In the genomic region with DNA sequence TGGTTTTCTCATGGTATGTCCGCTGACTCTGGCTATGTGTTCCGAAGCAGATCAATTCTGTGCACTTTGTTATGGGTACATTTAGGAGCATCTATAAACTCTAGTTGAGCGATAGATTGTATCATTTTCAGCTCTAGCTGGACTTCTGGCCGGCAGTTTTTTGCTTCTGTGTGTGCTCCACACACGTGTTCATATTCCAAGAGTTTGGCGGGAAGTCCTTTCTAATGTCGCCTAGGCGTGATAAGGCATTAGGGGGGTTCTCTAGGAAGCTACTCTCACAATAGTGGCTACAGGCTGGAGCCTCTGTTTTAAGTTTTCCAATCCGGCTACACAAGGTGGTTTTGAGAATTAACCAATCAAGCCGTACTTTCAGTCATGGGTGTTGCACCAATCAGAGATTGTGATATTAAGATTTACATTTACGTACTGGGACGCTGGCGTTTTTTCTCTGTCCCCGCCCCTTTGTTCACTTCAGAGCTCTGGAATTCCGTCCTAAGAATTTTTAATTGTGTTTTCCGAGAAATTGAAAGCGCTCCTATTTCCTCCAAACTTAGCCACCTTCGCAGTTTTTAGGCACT, we compare ENCODE assay signal across 8 mouse cellular contexts. TPM values are rescaled to one million over a fixed set of nuclear protein-coding genes. Genes with fewer than 3 reads are reported as not detected.
A peak's percentile ranks its signal among the peaks of the same experiment; 100 is the strongest.
DNase-seq lines count a peak whose midpoint lies in the region; ATAC-seq lines count a peak whose summit lies in the region.

No protein-coding gene starts in this region.

- no peaks in the 10 kb centered on the region for H3K9me3 ChIP-seq in limb, embryonic 10.5 days (replicated peaks)
- H3K9me3 ChIP-seq in midbrain, embryonic 11.5 days (ENCODE audit: control insufficient read depth, low read length) = no peaks in the 10 kb centered on the region

- H3K4me2 ChIP-seq in midbrain, embryonic 11.5 days = peak overlapping the region; percentile 93

- WGBS in limb, embryonic 10.5 days = under 1% methylated on average over 18 of the region's 18 CpGs
- WGBS in midbrain, embryonic 11.5 days = under 1% methylated on average over 18 of the region's 18 CpGs

- peaks cover 14% of the 10 kb centered on the region for H3K4me1 ChIP-seq in limb, embryonic 10.5 days
- peaks cover 9% of the 10 kb centered on the region for H3K4me1 ChIP-seq in midbrain, embryonic 11.5 days (ENCODE audit: control insufficient read depth, insufficient read depth, low read length)

- no peaks in the 10 kb centered on the region for H3K36me3 ChIP-seq in limb, embryonic 10.5 days
- H3K36me3 ChIP-seq in midbrain, embryonic 11.5 days (ENCODE audit: control insufficient read depth, insufficient read depth, low read length) = no peaks in the 10 kb centered on the region
- H3K36me3 ChIP-seq in splenic B cell, adult 2 months (ENCODE audit: control insufficient read depth, insufficient read depth, low read length, poor library complexity, severe bottlenecking) = no peaks in the 10 kb centered on the region

- peak overlapping the region; percentile 89 for H3K9ac ChIP-seq in midbrain, embryonic 11.5 days (ENCODE audit: low read length)

- peak; percentile 78 for ATAC-seq in midbrain, embryonic 11.5 days (ENCODE audit: low FRiP score)

- DNase-seq in 3134 (ENCODE audit: extremely low read depth, insufficient read length, low spot score) = peak; percentile 58
- DNase-seq in adrenal gland, adult (ENCODE audit: inconsistent age in 2 of 2, low spot score in 1 of 2) = peak; percentile 66 to 94
- DNase-seq in embryo, embryonic 11 days = peak; percentile 92
- peak; percentile 83 to 85 for DNase-seq in heart, adult 18-20 months
- DNase-seq in kidney, adult 18-20 months = peak; percentile 48
- peak; percentile 82 for DNase-seq in limb, embryonic 10.5 days (ENCODE audit: low spot score)
- peak; percentile 98 for DNase-seq in midbrain, embryonic 11.5 days (ENCODE audit: low spot score, missing footprints)
- DNase-seq in splenic B cell, adult 2 months (ENCODE audit: low read depth, low spot score) = peak; percentile 88

- peak overlapping the region; percentile 69 for H3K4me3 ChIP-seq in limb, embryonic 10.5 days
- H3K4me3 ChIP-seq in midbrain, embryonic 11.5 days (ENCODE audit: low read depth, low read length) = peak overlapping the region; percentile 57

- no peaks in the 10 kb centered on the region for H3K27me3 ChIP-seq in limb, embryonic 10.5 days (ENCODE audit: low read depth, poor library complexity, severe bottlenecking)
- H3K27me3 ChIP-seq in midbrain, embryonic 11.5 days (ENCODE audit: control insufficient read depth, insufficient read depth, low read length) = no peaks in the 10 kb centered on the region
- no peaks in the 10 kb centered on the region for H3K27me3 ChIP-seq in splenic B cell, adult 2 months (ENCODE audit: control insufficient read depth, insufficient read depth, low read length, poor library complexity, severe bottlenecking)

- H3K27ac ChIP-seq in limb, embryonic 10.5 days = peak overlapping the region; percentile 97
- H3K27ac ChIP-seq in midbrain, embryonic 11.5 days (ENCODE audit: low read depth, low read length) = peak overlapping the region; percentile 98

RNA-seq across cellular contexts. Expression of a gene that starts 2.9 kb away (rescaled TPM):
- total RNA-seq in heart, adult 18-20 months (2021) = 1 to 10 TPM in 1 of 2 experiments, under 1 TPM in 1; 0.94 to 1.0 TPM
- 0.59 and 0.67 TPM in 2 replicates for polyA plus RNA-seq in limb, embryonic 10.5 days (2016; fragmentation: Nextera tagmentation; extraction: Ambion mirVana)
- 0.59 and 0.61 TPM in 2 replicates for polyA plus RNA-seq in midbrain, embryonic 11.5 days (2014; fragmentation: Nextera tagmentation; extraction: Ambion mirVana)

RNA-seq across cellular contexts. Expression of a gene that starts 4.5 kb away (rescaled TPM):
- 10 to 100 TPM; 24.1 to 27.9 TPM for total RNA-seq in heart, adult 18-20 months (2021)
- polyA plus RNA-seq in limb, embryonic 10.5 days (2016; fragmentation: Nextera tagmentation; extraction: Ambion mirVana) = 0.73 and 1.3 TPM in 2 replicates
- polyA plus RNA-seq in midbrain, embryonic 11.5 days (2014; fragmentation: Nextera tagmentation; extraction: Ambion mirVana) = 0.53 and 0.77 TPM in 2 replicates

RNA-seq across cellular contexts. Expression of a gene that starts 6.2 kb away (rescaled TPM):
- 10 to 100 TPM; 11.6 to 16.2 TPM for total RNA-seq in heart, adult 18-20 months (2021)
- polyA plus RNA-seq in limb, embryonic 10.5 days (2016; fragmentation: Nextera tagmentation; extraction: Ambion mirVana) = 5.6 and 7.8 TPM in 2 replicates
- polyA plus RNA-seq in midbrain, embryonic 11.5 days (2014; fragmentation: Nextera tagmentation; extraction: Ambion mirVana) = 7.2 and 7.4 TPM in 2 replicates

RNA-seq across cellular contexts. Expression of a gene that starts 12.1 kb away (rescaled TPM):
- 1 to 10 TPM; 4.9 to 6.3 TPM for total RNA-seq in heart, adult 18-20 months (2021)
- polyA plus RNA-seq in limb, embryonic 10.5 days (2016; fragmentation: Nextera tagmentation; extraction: Ambion mirVana) = 1.3 and 1.4 TPM in 2 replicates
- polyA plus RNA-seq in midbrain, embryonic 11.5 days (2014; fragmentation: Nextera tagmentation; extraction: Ambion mirVana) = 1.2 and 1.3 TPM in 2 replicates

RNA-seq across cellular contexts. Expression of a gene that starts 12.7 kb away (rescaled TPM):
- 1 to 10 TPM; 1.1 to 1.5 TPM for total RNA-seq in heart, adult 18-20 months (2021)
- 0.56 and 0.69 TPM in 2 replicates for polyA plus RNA-seq in limb, embryonic 10.5 days (2016; fragmentation: Nextera tagmentation; extraction: Ambion mirVana)
- polyA plus RNA-seq in midbrain, embryonic 11.5 days (2014; fragmentation: Nextera tagmentation; extraction: Ambion mirVana) = 0.44 and 0.87 TPM in 2 replicates

Comparison
In these comparisons a context has a peak if more than half of its experiments do, and no peak if none do; other contexts are left out.
1. Peak in every context shown above with its lines: DNase-seq, ATAC-seq, H3K4me3 ChIP-seq and H3K27ac ChIP-seq.
2. DNase-seq: peak in every context shown above with its lines; median percentile 98 in midbrain, embryonic 11.5 days; 92 in embryo, embryonic 11 days; 88 in splenic B cell, adult 2 months; 84 in heart, adult 18-20 months; 82 in limb, embryonic 10.5 days; 80 in adrenal gland, adult; 58 in 3134; 48 in kidney, adult 18-20 months.